Mouse (Mus musculus) kidney, adult 2 months (tissue): ENCODE results near the gene Fem1a. TPM values are rescaled to one million over a fixed set of nuclear protein-coding genes. Genes with fewer than 3 reads are reported as not detected.
A peak's percentile ranks its signal among the peaks of the same experiment; 100 is the strongest.

ENCODE experiments used
- DNase-seq: peaks from one replicate; pipeline ENCODE4 v3.0.0; 2021
- H3K27ac ChIP-seq: fragments of 200-500 bp; 2 replicates; pipeline ENCODE4 v1.5.1; 2012; ENCODE audit warnings: low read depth, low read length, control low read depth, inconsistent platforms; ENCODE audit not compliant: insufficient read depth
- H3K27me3 ChIP-seq: fragments of 200-500 bp; replicated peaks from 2 replicates; pipeline ENCODE4 v1.6.1; 2012; ENCODE audit warnings: mild to moderate bottlenecking, moderate library complexity, low read length, inconsistent platforms; ENCODE audit not compliant: control insufficient read depth, insufficient read depth
- H3K36me3 ChIP-seq: fragments of 200-500 bp; 2 replicates; pipeline ENCODE4 v1.6.1; 2012; ENCODE audit warnings: mild to moderate bottlenecking, moderate library complexity, low read length, inconsistent platforms; ENCODE audit not compliant: control insufficient read depth, insufficient read depth
- H3K4me1 ChIP-seq: fragments of 200-500 bp; 2 replicates; pipeline ENCODE4 v1.6.1; 2011; ENCODE audit warnings: low read length; ENCODE audit not compliant: control insufficient read depth, insufficient read depth
- H3K4me3 ChIP-seq: fragments of 200-500 bp; 2 replicates; pipeline ENCODE4 v1.5.1; 2011; ENCODE audit warnings: mild to moderate bottlenecking, low read depth, low read length, control low read depth; ENCODE audit not compliant: insufficient read depth
- CTCF ChIP-seq: fragments of 200-500 bp; conservative IDR thresholded peaks from 2 replicates; pipeline ENCODE4 v1.5.1; 2011; ENCODE audit warnings: low read depth, mild to moderate bottlenecking, control low read depth, low read length, moderate library complexity, mixed read lengths; ENCODE audit not compliant: insufficient read depth, insufficient read length
- POLR2A ChIP-seq: fragments of 200-500 bp; IDR thresholded peaks from one replicate; pipeline ENCODE4 v1.6.1; 2011; ENCODE audit warnings: low read depth, low read length, control low read depth
- WGBS: fragments of 180-500 bp; shearing (Covaris S2); methylation state at CpG from one replicate; pipeline ENCODE4 v1.1.7; 2018; 5-methylcytosine and 5-hydroxymethylcytosine counted together
- polyA plus RNA-seq: library from polyadenylated mRNA; depleted of rRNA; stranded (reverse); fragments of >200 nt; gene quantifications from 2 replicates; pipeline ENCODE4 v1.2.3, GENCODE M21; 2012; rRNA removed

Fem1a gene
- polyA plus RNA-seq, result 23.7 and 28.2 TPM in 2 replicates

DNA sequence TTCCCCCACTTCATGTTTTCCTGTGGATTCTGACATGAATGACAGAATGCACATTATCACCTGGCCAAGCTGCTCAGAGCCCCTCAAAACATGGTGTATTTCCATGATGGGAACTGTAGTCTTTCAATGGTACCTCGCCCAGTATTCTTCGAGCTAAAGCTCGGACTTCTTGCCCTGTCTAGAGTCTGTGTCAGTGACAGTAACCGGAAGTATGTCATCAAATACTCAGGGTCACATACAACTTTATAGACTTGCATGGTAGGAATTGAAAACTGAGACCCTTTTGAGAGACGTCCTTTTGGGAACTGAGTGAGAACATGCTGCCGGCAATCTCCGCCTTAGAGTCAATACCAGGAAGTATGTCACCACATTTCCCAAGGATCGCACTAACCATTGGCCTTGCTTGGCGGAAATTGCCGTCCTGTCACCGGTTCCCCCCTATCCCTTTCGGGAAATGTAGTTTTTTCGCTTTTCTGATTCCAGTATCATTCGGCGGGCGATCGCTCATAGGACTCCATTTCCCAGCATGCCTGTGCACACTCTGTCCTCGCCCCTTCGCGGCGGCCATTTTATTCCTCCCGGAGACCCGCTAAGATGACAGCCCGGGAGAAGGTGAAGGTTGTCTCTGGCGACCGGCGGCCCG, at the start of gene Fem1a:
TSS of gene Fem1a (plus strand) at position 572 of the 643 bp plus-strand sequence.
- no peaks in the 10 kb centered on the region for H3K36me3 ChIP-seq
- H3K4me3 ChIP-seq, result peak within 1 kb of the TSS; percentile 68
- peak; percentile 99 for DNase-seq
- peak within 1 kb of the TSS; percentile 94 for H3K27ac ChIP-seq
- no peaks in the 10 kb centered on the region for H3K27me3 ChIP-seq
- under 1% methylated on average over 28 of the region's 28 CpGs for WGBS
- H3K4me1 ChIP-seq, result peaks cover 24% of the 10 kb centered on the region
- TF ChIP-seq POLR2A, result peak; percentile 39
- TF ChIP-seq CTCF, result no peak

DNA sequence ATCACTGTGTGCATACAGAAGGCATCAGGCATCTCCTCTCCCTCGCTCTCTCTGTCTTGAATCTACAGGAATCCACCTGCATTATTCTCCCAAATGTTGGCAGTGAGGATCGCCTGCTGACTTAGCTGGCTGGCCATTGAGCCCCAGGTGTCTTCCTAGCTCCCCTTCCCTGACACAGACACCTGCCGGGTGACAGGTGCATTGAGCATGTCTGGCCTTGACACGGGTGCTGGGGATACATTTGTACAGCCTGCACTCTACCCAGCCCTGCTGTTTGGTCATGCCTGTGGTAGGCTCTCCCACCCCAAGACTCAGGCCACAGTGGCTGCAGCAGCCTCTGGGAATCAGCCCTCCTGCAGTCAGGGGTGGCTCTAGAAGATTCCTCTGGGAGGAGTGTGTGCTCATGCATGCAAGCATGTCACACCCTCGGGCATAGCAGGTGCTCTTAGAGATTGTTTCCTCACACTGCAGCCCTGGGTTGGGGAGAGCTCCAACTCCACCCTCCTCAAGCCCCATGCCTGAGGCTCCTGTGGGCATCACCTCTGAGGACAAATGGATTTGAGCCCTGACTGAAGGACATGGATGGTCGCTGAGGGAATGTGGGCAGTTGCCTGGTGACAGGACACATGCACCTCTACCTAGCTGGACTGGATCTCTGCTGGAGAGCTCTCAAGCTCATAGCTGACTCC, 49.5 kb upstream of the Fem1a start:
- 67% methylated on average over 6 of the region's 6 CpGs for WGBS
- no peaks in the 10 kb centered on the region for H3K36me3 ChIP-seq
- DNase-seq, result no peak
- H3K4me1 ChIP-seq, result no peaks in the 10 kb centered on the region
- H3K27ac ChIP-seq, result no peak overlapping the region
- no peaks in the 10 kb centered on the region for H3K27me3 ChIP-seq
- TF ChIP-seq CTCF (no peak), POLR2A (no peak)
- H3K4me3 ChIP-seq, result no peak overlapping the region

DNA sequence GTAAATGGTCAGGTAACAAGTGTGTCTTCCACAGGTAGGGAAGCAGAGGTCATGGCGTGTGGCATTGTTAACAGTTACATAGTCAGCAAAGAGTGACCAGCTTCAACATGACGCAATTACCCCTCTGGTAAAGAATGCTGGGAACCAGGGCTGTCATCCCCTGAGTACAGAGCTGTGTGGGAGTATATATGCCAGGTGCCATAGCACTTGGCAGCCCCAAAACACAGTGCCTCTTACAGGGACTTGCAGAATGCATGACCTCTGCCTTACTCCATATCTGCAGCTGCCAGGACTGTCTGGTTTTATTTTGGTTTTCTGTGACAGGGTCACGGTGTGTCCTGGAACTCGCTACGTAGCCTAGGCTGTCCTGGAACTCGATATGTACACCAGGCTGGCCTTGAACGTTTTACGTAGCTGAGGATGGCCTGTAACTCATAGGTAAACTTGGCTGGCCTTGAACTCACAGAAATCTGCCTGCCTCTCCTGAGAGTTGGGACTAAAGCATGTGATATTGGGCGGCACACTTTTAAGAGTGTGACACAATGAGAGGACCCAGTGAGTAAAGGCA, 48.6 kb upstream of the Fem1a start:
- Histone ChIP-seq H3K36me3 (no peaks in the 10 kb centered on the region), H3K27me3 (no peaks in the 10 kb centered on the region), H3K27ac (no peak overlapping the region), H3K4me1 (no peaks in the 10 kb centered on the region), H3K4me3 (no peak overlapping the region)
- TF ChIP-seq CTCF (no peak), POLR2A (no peak)
- 93% methylated on average over 9 of the region's 9 CpGs for whole genome bisulfite sequencing
- no peak for DNase-seq

DNA sequence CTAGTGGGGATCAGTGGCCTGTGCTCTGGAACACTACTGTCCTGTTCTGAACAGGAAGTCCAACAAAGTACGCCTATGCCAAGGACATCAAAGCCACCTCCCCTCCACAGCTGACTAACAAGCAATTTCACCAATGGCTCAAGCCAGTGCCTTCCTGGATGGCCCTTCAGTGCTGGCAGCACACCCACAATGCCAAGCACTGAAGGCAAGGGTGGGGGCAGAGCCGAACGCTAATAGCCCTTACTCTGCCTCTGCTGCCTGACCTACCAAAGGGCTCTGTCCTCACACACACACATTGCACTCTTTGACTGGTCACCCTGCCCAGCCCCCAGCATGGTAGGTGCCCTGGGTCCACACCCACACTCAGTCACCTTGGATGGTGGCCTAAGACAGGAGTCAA, 47.8 kb upstream of the Fem1a start:
- H3K27me3 ChIP-seq, result no peaks in the 10 kb centered on the region
- H3K4me3 ChIP-seq, result no peak overlapping the region
- no peaks in the 10 kb centered on the region for H3K36me3 ChIP-seq
- no peaks in the 10 kb centered on the region for H3K4me1 ChIP-seq
- no peak for TF ChIP-seq CTCF
- TF ChIP-seq POLR2A, result no peak
- H3K27ac ChIP-seq, result no peak overlapping the region
- DNase-seq, result no peak
- 78% methylated on average over 3 of the region's 3 CpGs for WGBS

DNA sequence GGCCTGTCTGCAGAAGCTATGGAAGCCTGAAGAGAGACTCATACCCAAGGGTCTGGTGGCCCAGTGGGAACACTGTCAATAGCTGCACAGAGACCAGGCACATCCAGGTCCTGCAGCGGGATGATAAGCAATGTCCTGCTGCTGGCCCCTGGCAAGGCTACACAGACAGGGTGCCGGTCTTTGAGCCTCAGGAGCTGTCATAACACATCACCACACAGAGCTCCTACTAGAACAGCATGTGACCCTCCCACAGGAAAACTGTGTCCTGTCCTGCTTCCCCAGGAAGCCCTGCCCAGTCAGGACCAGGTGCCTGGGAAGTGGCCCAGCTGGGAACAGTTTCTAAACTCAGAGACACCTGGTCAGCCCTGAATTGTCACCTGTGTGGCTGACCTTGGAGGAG, 45.5 kb upstream of the Fem1a start:
- no peaks in the 10 kb centered on the region for H3K27me3 ChIP-seq
- H3K36me3 ChIP-seq, result no peaks in the 10 kb centered on the region
- no peak for TF ChIP-seq CTCF
- no peak for TF ChIP-seq POLR2A
- H3K4me3 ChIP-seq, result no peak overlapping the region
- WGBS, result 86% methylated on average over 2 of the region's 2 CpGs
- H3K4me1 ChIP-seq, result no peaks in the 10 kb centered on the region
- no peak overlapping the region for H3K27ac ChIP-seq
- peak; percentile 41 for DNase-seq

GRCm38 (mm10) chr17:56212676-56213075, 43.9 kb upstream of the Fem1a start:
- Histone ChIP-seq H3K36me3 (no peaks in the 10 kb centered on the region), H3K4me3 (no peak overlapping the region), H3K27ac (no peak overlapping the region), H3K4me1 (0 out of 2 replicates have a peak, but pooled peaks cover 2% of the 10 kb centered on the region), H3K27me3 (no peaks in the 10 kb centered on the region)
- 46% methylated on average over 6 of the region's 6 CpGs for WGBS
- TF ChIP-seq POLR2A, result no peak
- TF ChIP-seq CTCF, result no peak
- DNase-seq, result no peak

DNA sequence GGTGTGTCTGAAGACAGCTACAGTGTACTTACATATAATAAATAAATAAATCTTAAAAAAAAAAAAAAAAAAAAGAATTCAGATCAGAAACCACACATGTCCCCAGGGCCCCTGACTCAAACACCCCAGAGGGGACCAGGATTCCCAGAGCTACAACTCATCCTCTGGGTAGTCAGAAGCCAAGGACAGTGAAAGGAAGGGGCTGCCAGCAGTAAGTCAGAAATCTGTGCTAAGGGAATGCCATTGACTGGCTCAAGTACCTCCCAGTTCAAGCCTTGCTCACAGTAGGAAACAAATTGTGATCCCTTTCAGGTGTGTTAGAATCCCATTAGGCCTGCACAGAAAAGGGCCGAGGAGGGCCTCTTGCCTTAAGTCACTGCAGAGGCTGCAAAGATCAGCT, 42.4 kb upstream of the Fem1a start:
- Histone ChIP-seq H3K27ac (no peak overlapping the region), H3K4me3 (no peak overlapping the region), H3K36me3 (no peaks in the 10 kb centered on the region), H3K4me1 (peaks cover 7% of the 10 kb centered on the region; the same call in 1 of the 2 replicates), H3K27me3 (no peaks in the 10 kb centered on the region)
- 89% methylated on average over 1 of the region's 1 CpGs for WGBS
- TF ChIP-seq POLR2A, result no peak
- no peak for TF ChIP-seq CTCF
- no peak for DNase-seq
